Mouse (Mus musculus): Measurements from ENCODE around the gene Umps. TPM values are rescaled to one million over a fixed set of nuclear protein-coding genes. Genes with fewer than 3 reads are reported as not detected.

Umps gene
- 69.3 and 73.3 TPM in 2 replicates for total RNA-seq (2014; fragmentation: Nextera tagmentation)
- total RNA-seq (2017) = 129 and 134 TPM in 2 replicates

DNA sequence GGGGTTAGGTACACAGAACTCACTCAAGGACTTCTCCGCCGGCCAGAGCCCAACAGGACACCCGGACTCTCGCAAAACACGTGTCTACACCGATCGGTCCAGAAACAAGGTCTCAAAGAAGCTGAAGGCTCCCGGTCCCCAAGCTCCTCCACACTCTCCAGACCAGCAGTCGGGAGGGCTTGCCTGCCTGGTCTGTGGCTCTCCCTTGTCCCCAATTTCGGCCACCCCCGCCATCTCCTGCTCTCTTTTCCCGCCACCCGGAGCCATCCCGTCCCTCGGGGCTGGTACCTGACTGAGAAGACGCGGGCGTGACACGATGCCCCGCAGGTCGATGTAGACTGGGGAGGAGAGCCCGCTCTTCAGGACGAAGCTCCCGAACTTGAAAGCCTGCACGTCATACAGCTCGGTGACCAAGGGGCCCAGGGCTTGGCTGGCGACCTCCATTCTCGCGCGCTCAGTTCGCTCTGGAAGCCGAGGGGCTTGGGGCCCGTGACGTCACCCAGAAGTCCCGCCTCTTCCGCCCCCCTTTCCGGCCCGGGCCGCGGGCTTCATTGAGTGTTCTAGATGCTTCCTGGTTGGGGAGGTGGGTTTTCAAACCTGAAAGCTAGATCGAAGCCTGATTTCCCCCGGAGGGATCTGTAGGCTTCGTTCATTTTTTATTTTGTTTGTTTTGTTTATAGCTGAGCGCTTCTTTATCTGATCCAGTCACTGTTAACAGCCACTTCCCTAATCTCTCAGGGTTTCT, at the start of gene Umps:
Gene Umps (minus strand): TSS at position 501 of the 745 bp plus-strand sequence.
- peak; percentile 92 for ATAC-seq (replicated peaks; ENCODE audit: poor library complexity, severe bottlenecking)

DNA sequence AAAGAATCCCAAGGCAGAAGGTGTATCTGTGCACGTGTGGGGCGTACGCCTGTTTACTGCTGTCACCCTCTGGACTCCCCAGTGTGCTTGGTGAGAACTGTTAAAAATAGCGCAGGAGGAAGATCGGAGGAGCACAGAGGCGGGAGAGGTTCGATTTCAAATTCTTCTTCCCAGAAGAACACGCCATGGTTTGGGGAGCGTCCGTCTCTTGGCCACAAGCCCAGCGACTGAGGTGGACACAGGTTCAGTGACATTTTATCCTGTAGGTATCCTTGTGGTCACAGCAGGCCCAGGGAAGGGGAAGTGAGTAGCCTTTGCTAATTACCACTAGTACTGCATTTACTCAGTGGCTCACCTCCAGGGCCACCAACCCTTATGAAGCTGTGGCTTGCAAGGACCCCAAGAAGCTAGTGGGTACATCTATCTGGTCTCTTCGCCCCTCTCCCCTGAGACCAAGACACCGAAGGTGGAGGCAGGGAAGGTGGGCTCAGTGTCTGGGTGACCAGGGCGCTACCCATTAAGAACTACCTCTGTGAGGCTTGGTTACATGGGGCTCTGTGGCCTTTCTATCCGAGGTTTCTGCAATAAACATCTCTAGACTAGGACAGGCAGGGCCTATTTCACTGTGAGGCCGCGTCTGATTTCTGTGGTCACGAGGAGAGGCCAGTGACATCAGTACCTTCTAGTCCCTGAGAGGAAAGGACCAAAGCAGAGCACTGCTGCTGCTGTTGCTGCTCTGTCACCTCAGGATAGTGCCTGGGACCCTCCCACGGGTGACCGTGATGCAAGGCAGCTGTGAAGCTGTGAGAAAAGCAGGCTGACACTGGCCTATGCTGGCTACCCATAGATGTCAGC, 45.4 kb upstream of the Umps start:
- no peak for ATAC-seq (replicated peaks; ENCODE audit: poor library complexity, severe bottlenecking)

DNA sequence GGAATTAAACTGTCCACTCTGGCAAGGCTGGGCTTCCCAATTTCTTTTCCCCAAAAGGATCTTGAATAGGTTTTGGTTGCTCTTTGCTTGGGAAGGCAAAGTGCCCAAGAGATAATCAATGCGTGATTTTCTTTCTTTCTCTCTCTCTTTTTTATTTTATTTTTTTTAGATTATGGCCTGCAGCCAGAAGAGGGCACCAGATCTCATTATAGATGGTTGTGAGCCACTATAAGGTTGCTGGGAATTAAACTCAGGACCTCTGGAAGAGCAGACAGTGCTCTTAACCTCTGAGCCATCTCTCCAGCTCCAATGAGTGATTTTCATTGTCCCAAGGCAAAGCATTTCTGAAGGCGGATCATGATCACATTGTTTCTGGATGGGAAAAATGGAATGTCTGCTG, 42.7 kb upstream of the Umps start:
- no peak for ATAC-seq (replicated peaks; ENCODE audit: poor library complexity, severe bottlenecking)

- no peak for ATAC-seq (replicated peaks; ENCODE audit: poor library complexity, severe bottlenecking)
These were observed 39.1 kb upstream of the Umps start for GRCm38 (mm10) chr16:34005986-34006385.

DNA sequence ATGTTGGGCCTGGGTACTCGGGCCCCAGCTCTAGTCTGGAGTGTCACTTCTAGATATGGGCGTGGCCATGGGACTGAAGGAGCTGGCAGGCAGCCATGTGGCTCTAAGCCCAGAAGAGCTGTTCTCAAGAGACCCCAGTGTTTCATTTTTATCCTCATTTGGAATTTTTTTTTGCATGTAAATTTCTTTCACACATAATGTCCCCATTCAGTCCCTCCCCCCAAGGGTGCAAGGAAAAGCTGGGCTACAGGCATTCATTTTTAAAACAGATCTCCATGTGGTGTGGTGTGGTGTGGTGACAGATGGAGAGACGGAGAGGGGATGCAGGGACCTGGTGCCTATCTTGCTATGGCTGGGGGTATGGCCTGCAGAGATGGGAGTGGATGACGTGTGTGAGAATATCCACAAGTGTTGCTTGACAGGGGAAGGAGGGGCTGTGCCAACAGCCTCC, 37.3 kb upstream of the Umps start:
- no peak for ATAC-seq (replicated peaks; ENCODE audit: poor library complexity, severe bottlenecking)

DNA sequence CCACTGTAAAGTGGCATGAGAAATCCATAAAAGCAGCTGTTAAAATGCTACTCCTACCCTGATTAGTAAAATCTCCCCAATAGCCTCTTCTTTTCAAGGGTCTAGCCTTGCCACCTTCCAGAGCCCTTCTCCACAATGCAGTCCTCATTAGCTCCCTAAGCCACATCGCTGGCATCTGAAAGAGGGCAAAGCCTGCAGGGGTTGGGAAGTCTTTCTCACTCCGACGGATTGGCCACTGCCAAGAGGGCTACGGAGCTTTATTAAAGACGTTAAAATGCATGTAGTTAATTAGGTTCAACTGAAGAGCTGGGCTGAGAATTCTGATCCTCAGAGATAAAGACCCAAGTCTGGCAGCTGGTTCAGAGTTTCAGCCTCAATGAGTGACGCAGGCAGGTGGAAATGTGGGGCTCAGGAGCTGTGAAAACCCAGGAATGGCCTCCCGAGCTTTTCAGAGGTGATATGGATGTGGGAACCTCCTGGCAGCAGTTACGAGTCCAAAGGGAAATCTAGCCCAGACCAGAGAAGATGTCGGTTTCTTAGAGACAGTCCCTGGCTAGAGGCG, 36.8 kb upstream of the Umps start:
- no peak for ATAC-seq (replicated peaks; ENCODE audit: poor library complexity, severe bottlenecking)

- no peak for ATAC-seq (replicated peaks; ENCODE audit: poor library complexity, severe bottlenecking)
These were observed 33.9 kb upstream of the Umps start for GRCm38 (mm10) chr16:34000715-34001114.

DNA sequence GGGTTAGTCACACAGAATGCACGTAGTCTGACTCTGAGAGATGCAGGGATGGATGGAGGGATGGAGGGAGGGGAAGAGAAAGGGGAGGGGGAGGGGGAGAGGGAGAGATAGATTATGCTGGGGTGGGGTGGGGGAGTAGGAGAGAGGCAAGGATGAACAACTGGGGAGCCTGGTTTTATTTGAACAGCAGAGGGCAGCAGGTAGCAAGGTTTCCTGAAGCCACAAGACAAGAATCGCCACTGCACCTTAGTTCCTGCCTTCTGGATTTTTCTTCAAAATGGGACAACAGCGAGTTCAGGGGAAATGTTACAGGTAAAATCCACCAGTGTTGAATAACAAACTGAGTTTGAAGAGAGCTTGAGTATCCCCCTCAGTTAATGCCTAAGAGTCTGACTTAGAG, 32.5 kb upstream of the Umps start:
- no peak for ATAC-seq (replicated peaks; ENCODE audit: poor library complexity, severe bottlenecking)

- ATAC-seq (replicated peaks; ENCODE audit: poor library complexity, severe bottlenecking) = no peak
These were observed 31.2 kb upstream of the Umps start for GRCm38 (mm10) chr16:33998011-33998410.

DNA sequence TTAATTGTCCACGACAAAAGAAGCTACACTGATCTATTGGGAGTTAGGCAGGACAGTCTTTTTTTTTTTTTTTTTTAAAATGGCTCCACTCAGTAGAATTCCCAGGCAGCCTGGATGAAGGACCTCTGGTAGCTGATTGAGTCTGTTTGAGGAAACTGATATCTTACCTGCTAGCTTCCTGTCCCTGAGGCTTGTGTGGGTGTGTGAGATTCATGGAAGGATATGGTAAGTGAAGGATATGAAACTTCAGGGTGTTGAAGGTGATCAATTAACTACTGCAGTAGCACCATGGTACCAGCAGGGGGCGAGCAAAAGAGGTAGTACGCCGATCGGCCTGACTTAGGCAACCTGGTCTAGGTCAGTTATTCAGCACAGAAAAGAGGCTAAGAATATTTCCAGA, 29.2 kb upstream of the Umps start:
- ATAC-seq (replicated peaks; ENCODE audit: poor library complexity, severe bottlenecking) = peak; percentile 81

GRCm38 (mm10) chr16:33995496-33995895, 28.7 kb upstream of the Umps start:
- ATAC-seq (replicated peaks; ENCODE audit: poor library complexity, severe bottlenecking) = no peak

- ATAC-seq (replicated peaks; ENCODE audit: poor library complexity, severe bottlenecking) = no peak
These were observed 27.5 kb upstream of the Umps start for GRCm38 (mm10) chr16:33994321-33994720.

GRCm38 (mm10) chr16:33990712-33991111, 23.9 kb upstream of the Umps start:
- no peak for ATAC-seq (replicated peaks; ENCODE audit: poor library complexity, severe bottlenecking)

GRCm38 (mm10) chr16:33989106-33989505, 22.3 kb upstream of the Umps start:
- no peak for ATAC-seq (replicated peaks; ENCODE audit: poor library complexity, severe bottlenecking)

DNA sequence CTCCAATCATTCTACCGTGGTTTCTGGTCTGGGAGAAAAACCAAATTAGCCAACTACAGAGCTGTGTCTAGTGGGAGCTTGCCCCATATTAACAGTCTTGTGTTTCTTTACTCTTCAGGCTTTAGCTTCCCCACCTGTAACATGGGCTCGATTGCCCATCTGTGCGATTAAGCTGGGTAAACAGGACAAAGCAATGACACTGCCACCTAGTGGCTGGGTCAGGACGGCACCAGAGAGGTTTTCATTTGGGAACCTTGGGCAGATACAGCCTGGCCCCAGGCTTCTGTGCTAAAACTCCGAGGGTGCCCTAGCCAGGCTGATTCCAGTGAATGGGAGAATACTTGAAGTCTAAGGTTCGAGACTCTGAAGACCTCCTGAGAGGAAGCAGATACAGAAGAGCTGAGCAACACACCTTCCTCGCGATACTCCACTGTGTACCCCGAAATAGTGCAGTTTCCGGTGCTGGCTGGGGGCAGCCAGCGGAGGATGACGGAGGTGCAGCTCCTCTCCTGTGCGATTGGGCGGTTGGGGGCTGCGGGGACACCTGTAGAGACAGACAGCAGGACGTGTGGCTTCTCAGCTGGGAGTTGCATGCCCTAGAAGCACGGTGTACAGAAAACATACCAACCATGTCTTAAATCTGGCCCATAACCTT, 21.6 kb upstream of the Umps start:
- peak; percentile 71 for ATAC-seq (replicated peaks; ENCODE audit: poor library complexity, severe bottlenecking)

GRCm38 (mm10) chr16:33986993-33987392, 20.2 kb upstream of the Umps start:
- ATAC-seq (replicated peaks; ENCODE audit: poor library complexity, severe bottlenecking) = no peak

- peak; percentile 88 for ATAC-seq (replicated peaks; ENCODE audit: poor library complexity, severe bottlenecking)
These were observed 18.5 kb upstream of the Umps start for GRCm38 (mm10) chr16:33985372-33985771.

DNA sequence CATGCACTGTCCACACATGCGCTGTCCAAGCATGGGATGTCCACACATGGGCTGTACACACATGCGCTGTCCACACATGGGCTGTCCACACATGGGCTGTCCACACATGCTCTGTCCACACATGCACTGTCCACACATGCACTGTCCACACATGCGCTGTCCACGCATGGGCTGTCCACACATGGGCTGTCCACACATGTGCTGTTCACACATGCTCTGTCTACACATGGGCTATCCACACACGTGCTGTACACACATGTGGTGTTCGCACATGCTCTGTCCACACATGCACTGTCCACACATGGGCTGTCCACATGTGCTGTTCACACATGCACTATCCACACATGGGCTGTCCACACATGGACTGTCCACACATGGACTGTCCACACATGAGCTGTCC, 16.9 kb upstream of the Umps start:
- ATAC-seq (replicated peaks; ENCODE audit: poor library complexity, severe bottlenecking) = no peak

- ATAC-seq (replicated peaks; ENCODE audit: poor library complexity, severe bottlenecking) = no peak
These were observed 13.0 kb upstream of the Umps start for GRCm38 (mm10) chr16:33979855-33980254.

DNA sequence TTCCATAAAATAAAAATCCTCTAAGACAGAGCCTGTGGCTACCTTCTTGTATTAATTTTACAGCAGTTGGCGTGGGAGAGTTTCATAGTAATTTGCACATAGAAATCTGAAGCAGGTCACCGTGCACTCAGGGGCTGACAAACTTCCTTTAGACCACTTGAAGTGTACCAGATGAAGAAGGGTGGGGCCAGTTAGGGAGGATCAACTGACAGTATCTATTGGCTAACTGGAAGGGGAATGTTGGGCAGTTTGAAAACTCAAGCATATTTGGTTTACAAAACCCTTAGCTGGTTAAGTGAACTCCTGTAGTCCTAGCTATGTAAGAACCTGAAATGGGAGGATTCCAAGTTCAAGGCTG, 424 bp upstream of the Umps start:
- ATAC-seq (replicated peaks; ENCODE audit: poor library complexity, severe bottlenecking) = peak; percentile 69
